Mouse (Mus musculus): ENCODE data around the gene Gabrq. TPM values are rescaled to one million over a fixed set of nuclear protein-coding genes. Genes with fewer than 3 reads are reported as not detected.

The Gabrq gene
- polyA plus RNA-seq (2015; fragmentation: Nextera tagmentation; extraction: Ambion mirVana) = 0.11 and 0.16 TPM in 2 replicates

GRCm38 (mm10) chrX:72824776-72825588 lies at the start of gene Gabrq:
Gene Gabrq (plus strand): TSS chrX:72825178.
- Histone ChIP-seq H3K27ac (ENCODE audit: low read length) (no peak within 1 kb of the TSS), H3K36me3 (ENCODE audit: insufficient read depth, low read length) (no peaks in the 10 kb centered on the region), H3K9ac (replicated peaks; ENCODE audit: low read depth) (no peak within 1 kb of the TSS), H3K27me3 (replicated peaks; ENCODE audit: insufficient read depth, low read length) (no peaks in the 10 kb centered on the region), H3K4me2 (replicated peaks; ENCODE audit: low read depth, low read length) (peak within 1 kb of the TSS; percentile 47), H3K4me1 (ENCODE audit: insufficient read depth, low read depth, low read length) (no peaks in the 10 kb centered on the region), H3K4me3 (ENCODE audit: low read depth, low read length) (no peak within 1 kb of the TSS; the same call in 1 of the 2 replicates), H3K9me3 (ENCODE audit: low read length) (no peaks in the 10 kb centered on the region)
- ATAC-seq (peak; percentile 87), DNase-seq (ENCODE audit: low spot score) (peak; percentile 33)
- TF ChIP-seq CTCF (IDR thresholded peaks at IDR 0.05) (no peak), EP300 (IDR thresholded peaks at IDR 0.05) (no peak)
- WGBS = 19% methylated on average over 36 of the region's 43 CpGs

GRCm38 (mm10) chrX:72788773-72789557 lies 36.0 kb upstream of the Gabrq start:
- no peak for ATAC-seq

GRCm38 (mm10) chrX:72789558-72789871 lies 35.5 kb upstream of the Gabrq start:
- TF ChIP-seq CTCF (IDR thresholded peaks at IDR 0.05) = no peak
- no peak for TF ChIP-seq EP300 (IDR thresholded peaks at IDR 0.05)
- no peaks in the 10 kb centered on the region for H3K4me1 ChIP-seq (ENCODE audit: insufficient read depth, low read depth, low read length)
- no peak overlapping the region for H3K4me2 ChIP-seq (replicated peaks; ENCODE audit: low read depth, low read length)
- H3K9ac ChIP-seq (replicated peaks; ENCODE audit: low read depth) = no peak overlapping the region
- no peak overlapping the region for H3K27ac ChIP-seq (ENCODE audit: low read length)
- H3K9me3 ChIP-seq (ENCODE audit: low read length) = no peaks in the 10 kb centered on the region
- no peaks in the 10 kb centered on the region for H3K27me3 ChIP-seq (replicated peaks; ENCODE audit: insufficient read depth, low read length)
- H3K36me3 ChIP-seq (ENCODE audit: insufficient read depth, low read length) = no peaks in the 10 kb centered on the region
- H3K4me3 ChIP-seq (ENCODE audit: low read depth, low read length) = no peak overlapping the region
- ATAC-seq (no peak), DNase-seq (ENCODE audit: low spot score) (no peak)

More at GRCm38 (mm10) chrX:72788773-72789557, 36.0 kb upstream of the Gabrq start:
- no peak for TF ChIP-seq EP300 (IDR thresholded peaks at IDR 0.05)
- TF ChIP-seq CTCF (IDR thresholded peaks at IDR 0.05) = no peak
- Histone ChIP-seq H3K4me2 (replicated peaks; ENCODE audit: low read depth, low read length) (no peak overlapping the region), H3K9ac (replicated peaks; ENCODE audit: low read depth) (no peak overlapping the region), H3K4me3 (ENCODE audit: low read depth, low read length) (no peak overlapping the region), H3K27ac (ENCODE audit: low read length) (no peak overlapping the region), H3K27me3 (replicated peaks; ENCODE audit: insufficient read depth, low read length) (no peaks in the 10 kb centered on the region), H3K9me3 (ENCODE audit: low read length) (no peaks in the 10 kb centered on the region), H3K4me1 (ENCODE audit: insufficient read depth, low read depth, low read length) (no peaks in the 10 kb centered on the region), H3K36me3 (ENCODE audit: insufficient read depth, low read length) (no peaks in the 10 kb centered on the region)
- DNase-seq (ENCODE audit: low spot score) = peak; percentile 9
- WGBS = 36% methylated on average over 1 of the region's 1 CpGs

- Histone ChIP-seq H3K4me2 (replicated peaks; ENCODE audit: low read depth, low read length) (no peak overlapping the region), H3K4me1 (ENCODE audit: insufficient read depth, low read depth, low read length) (no peaks in the 10 kb centered on the region), H3K9ac (replicated peaks; ENCODE audit: low read depth) (no peak overlapping the region), H3K9me3 (ENCODE audit: low read length) (no peaks in the 10 kb centered on the region), H3K27me3 (replicated peaks; ENCODE audit: insufficient read depth, low read length) (no peaks in the 10 kb centered on the region), H3K27ac (ENCODE audit: low read length) (no peak overlapping the region), H3K4me3 (ENCODE audit: low read depth, low read length) (no peak overlapping the region), H3K36me3 (ENCODE audit: insufficient read depth, low read length) (no peaks in the 10 kb centered on the region)
- peak; percentile 55 for DNase-seq (ENCODE audit: low spot score)
- WGBS = 0% methylated on average over 5 of the region's 5 CpGs
- ATAC-seq = no peak
- TF ChIP-seq CTCF (IDR thresholded peaks at IDR 0.05) = peak; percentile 87
- no peak for TF ChIP-seq EP300 (IDR thresholded peaks at IDR 0.05)
Measured at GRCm38 (mm10) chrX:72819594-72819993, 5.4 kb upstream of the Gabrq start.

- Histone ChIP-seq H3K36me3 (ENCODE audit: insufficient read depth, low read length) (no peaks in the 10 kb centered on the region), H3K4me1 (ENCODE audit: insufficient read depth, low read depth, low read length) (no peaks in the 10 kb centered on the region), H3K4me2 (replicated peaks; ENCODE audit: low read depth, low read length) (no peak overlapping the region), H3K4me3 (ENCODE audit: low read depth, low read length) (no peak overlapping the region), H3K9me3 (ENCODE audit: low read length) (no peaks in the 10 kb centered on the region), H3K27ac (ENCODE audit: low read length) (no peak overlapping the region), H3K9ac (replicated peaks; ENCODE audit: low read depth) (no peak overlapping the region), H3K27me3 (replicated peaks; ENCODE audit: insufficient read depth, low read length) (no peaks in the 10 kb centered on the region)
- DNase-seq (ENCODE audit: low spot score) (no peak), ATAC-seq (no peak)
- WGBS = 62% methylated on average over 2 of the region's 2 CpGs
- no peak for TF ChIP-seq EP300 (IDR thresholded peaks at IDR 0.05)
- TF ChIP-seq CTCF (IDR thresholded peaks at IDR 0.05) = no peak
Measured at GRCm38 (mm10) chrX:72823310-72823709, 1.7 kb upstream of the Gabrq start.

- no peak for DNase-seq (ENCODE audit: low spot score)
- no peak for TF ChIP-seq EP300 (IDR thresholded peaks at IDR 0.05)
- no peak for TF ChIP-seq CTCF (IDR thresholded peaks at IDR 0.05)
- no peaks in the 10 kb centered on the region for H3K27me3 ChIP-seq (replicated peaks; ENCODE audit: insufficient read depth, low read length)
Measured at GRCm38 (mm10) chrX:72825589-72825905, 569 bp downstream of the Gabrq start.

More at GRCm38 (mm10) chrX:72825589-72825905, 569 bp downstream of the Gabrq start:
- Histone ChIP-seq H3K9me3 (ENCODE audit: low read length) (no peaks in the 10 kb centered on the region), H3K4me1 (ENCODE audit: insufficient read depth, low read depth, low read length) (no peaks in the 10 kb centered on the region), H3K9ac (replicated peaks; ENCODE audit: low read depth) (no peak overlapping the region), H3K4me3 (ENCODE audit: low read depth, low read length) (no peak overlapping the region), H3K4me2 (replicated peaks; ENCODE audit: low read depth, low read length) (peak overlapping the region; percentile 47), H3K27ac (ENCODE audit: low read length) (no peak overlapping the region), H3K36me3 (ENCODE audit: insufficient read depth, low read length) (no peaks in the 10 kb centered on the region)
- 38% methylated on average over 5 of the region's 7 CpGs for WGBS
- no peak for ATAC-seq

Other genes starting within 250 kb of the Gabrq start
- 0.12 TPM in 2 replicates for gene Gabra3, start 168.3 kb upstream of the Gabrq start, polyA plus RNA-seq (2015; fragmentation: Nextera tagmentation; extraction: Ambion mirVana)
- gene Cetn2, start 93.2 kb downstream of the Gabrq start, polyA plus RNA-seq (2015; fragmentation: Nextera tagmentation; extraction: Ambion mirVana) = 63.3 and 65.0 TPM in 2 replicates
- gene Nsdhl, start 93.4 kb downstream of the Gabrq start, polyA plus RNA-seq (2015; fragmentation: Nextera tagmentation; extraction: Ambion mirVana) = 16.4 and 18.2 TPM in 2 replicates
- 5.7 and 8.2 TPM in 2 replicates for gene Zfp185, start 162.2 kb downstream of the Gabrq start, polyA plus RNA-seq (2015; fragmentation: Nextera tagmentation; extraction: Ambion mirVana)
- 0.05 and 0.10 TPM in 2 replicates for gene Pnma5, start 211.9 kb downstream of the Gabrq start, polyA plus RNA-seq (2015; fragmentation: Nextera tagmentation; extraction: Ambion mirVana)
- not detected in 2 replicates for gene Pnma3, start 239.6 kb downstream of the Gabrq start, polyA plus RNA-seq (2015; fragmentation: Nextera tagmentation; extraction: Ambion mirVana)

Data from lung, postnatal 0 days (tissue).